Mouse (Mus musculus): ENCODE results near the gene Rbm42. TPM values are rescaled to one million over a fixed set of nuclear protein-coding genes. Genes with fewer than 3 reads are reported as not detected.

Gene Rbm42
- 48.3 and 48.6 TPM in 2 replicates for total RNA-seq (2014; fragmentation: Nextera tagmentation)
- 29.1 and 53.0 TPM in 2 replicates for total RNA-seq (2017)

GRCm38 (mm10) chr7:30649591-30650540, at the start of gene Rbm42:
TSS of gene Rbm42 (minus strand) at chr7:30650317.
- ATAC-seq (replicated peaks; ENCODE audit: low FRiP score, low TSS enrichment, poor library complexity, severe bottlenecking), result peak; percentile 100

GRCm38 (mm10) chr7:30698589-30698988, 48.5 kb upstream of the Rbm42 start, which contains the start of gene 2200002J24Rik:
TSS of gene 2200002J24Rik (plus strand) at chr7:30698926.
- peak; percentile 55; the same call in 1 of the 2 replicates for ATAC-seq (replicated peaks; ENCODE audit: low FRiP score, low TSS enrichment, poor library complexity, severe bottlenecking)

- no peak for ATAC-seq (replicated peaks; ENCODE audit: low FRiP score, low TSS enrichment, poor library complexity, severe bottlenecking)
Observed at GRCm38 (mm10) chr7:30698101-30698500, 48.0 kb upstream of the Rbm42 start.

- no peak for ATAC-seq (replicated peaks; ENCODE audit: low FRiP score, low TSS enrichment, poor library complexity, severe bottlenecking)
Observed at GRCm38 (mm10) chr7:30688325-30688724, 38.2 kb upstream of the Rbm42 start.

GRCm38 (mm10) chr7:30683425-30683824, 33.3 kb upstream of the Rbm42 start:
- ATAC-seq (replicated peaks; ENCODE audit: low FRiP score, low TSS enrichment, poor library complexity, severe bottlenecking), result no peak

GRCm38 (mm10) chr7:30681897-30682296, 31.8 kb upstream of the Rbm42 start:
- no peak for ATAC-seq (replicated peaks; ENCODE audit: low FRiP score, low TSS enrichment, poor library complexity, severe bottlenecking)

GRCm38 (mm10) chr7:30678263-30678975, 28.3 kb upstream of the Rbm42 start:
- no peak for ATAC-seq (replicated peaks; ENCODE audit: low FRiP score, low TSS enrichment, poor library complexity, severe bottlenecking)

- no peak for ATAC-seq (replicated peaks; ENCODE audit: low FRiP score, low TSS enrichment, poor library complexity, severe bottlenecking)
Observed at GRCm38 (mm10) chr7:30671480-30671879, 21.4 kb upstream of the Rbm42 start, which contains the start of gene Pmis2. TSS of gene Pmis2 (minus strand) at chr7:30671605.

- peak; percentile 55 for ATAC-seq (replicated peaks; ENCODE audit: low FRiP score, low TSS enrichment, poor library complexity, severe bottlenecking)
Observed at GRCm38 (mm10) chr7:30669229-30669628, 19.1 kb upstream of the Rbm42 start.

GRCm38 (mm10) chr7:30665321-30665720, 15.2 kb upstream of the Rbm42 start:
- ATAC-seq (replicated peaks; ENCODE audit: low FRiP score, low TSS enrichment, poor library complexity, severe bottlenecking), result no peak

GRCm38 (mm10) chr7:30664529-30665200, 14.5 kb upstream of the Rbm42 start, which contains the start of gene Haus5:
TSS of gene Haus5 (minus strand) at chr7:30664994.
- ATAC-seq (replicated peaks; ENCODE audit: low FRiP score, low TSS enrichment, poor library complexity, severe bottlenecking), result peak; percentile 98

- ATAC-seq (replicated peaks; ENCODE audit: low FRiP score, low TSS enrichment, poor library complexity, severe bottlenecking), result no peak
Observed at GRCm38 (mm10) chr7:30639083-30639482, 11.0 kb downstream of the Rbm42 start.

- no peak for ATAC-seq (replicated peaks; ENCODE audit: low FRiP score, low TSS enrichment, poor library complexity, severe bottlenecking)
Observed at GRCm38 (mm10) chr7:30636395-30636794, 13.7 kb downstream of the Rbm42 start.

- no peak for ATAC-seq (replicated peaks; ENCODE audit: low FRiP score, low TSS enrichment, poor library complexity, severe bottlenecking)
Observed at GRCm38 (mm10) chr7:30635752-30636151, 14.4 kb downstream of the Rbm42 start, which contains the start of gene Etv2. TSS of gene Etv2 (minus strand) at chr7:30635852.

GRCm38 (mm10) chr7:30634621-30635020, 15.5 kb downstream of the Rbm42 start:
- peak; percentile 81 for ATAC-seq (replicated peaks; ENCODE audit: low FRiP score, low TSS enrichment, poor library complexity, severe bottlenecking)

- ATAC-seq (replicated peaks; ENCODE audit: low FRiP score, low TSS enrichment, poor library complexity, severe bottlenecking), result no peak
Observed at GRCm38 (mm10) chr7:30633762-30634412, 16.2 kb downstream of the Rbm42 start.

- no peak for ATAC-seq (replicated peaks; ENCODE audit: low FRiP score, low TSS enrichment, poor library complexity, severe bottlenecking)
Observed at GRCm38 (mm10) chr7:30629013-30629412, 21.1 kb downstream of the Rbm42 start.

- no peak for ATAC-seq (replicated peaks; ENCODE audit: low FRiP score, low TSS enrichment, poor library complexity, severe bottlenecking)
Observed at GRCm38 (mm10) chr7:30626647-30627046, 23.5 kb downstream of the Rbm42 start.

All from megakaryocyte-erythroid progenitor cell, adult 5-6 weeks (primary cell).